Mouse (Mus musculus) cerebellum, postnatal 10 days (tissue): ENCODE measurements around the gene Etnk1.
A peak's percentile ranks its signal among the peaks of the same experiment; 100 is the strongest.
"Not testable (repeated sequence)": the region's sequence is repeated elsewhere in the genome, so short reads cannot be mapped to it uniquely, and the experiment has no call there.

Source experiments
- DNase-seq, 2 experiments: peaks; one replicate each; pipeline ENCODE4 v3.0.0; 2021; ENCODE audit warnings: mixed read lengths in 2 of 2

Gene Etnk1

DNA sequence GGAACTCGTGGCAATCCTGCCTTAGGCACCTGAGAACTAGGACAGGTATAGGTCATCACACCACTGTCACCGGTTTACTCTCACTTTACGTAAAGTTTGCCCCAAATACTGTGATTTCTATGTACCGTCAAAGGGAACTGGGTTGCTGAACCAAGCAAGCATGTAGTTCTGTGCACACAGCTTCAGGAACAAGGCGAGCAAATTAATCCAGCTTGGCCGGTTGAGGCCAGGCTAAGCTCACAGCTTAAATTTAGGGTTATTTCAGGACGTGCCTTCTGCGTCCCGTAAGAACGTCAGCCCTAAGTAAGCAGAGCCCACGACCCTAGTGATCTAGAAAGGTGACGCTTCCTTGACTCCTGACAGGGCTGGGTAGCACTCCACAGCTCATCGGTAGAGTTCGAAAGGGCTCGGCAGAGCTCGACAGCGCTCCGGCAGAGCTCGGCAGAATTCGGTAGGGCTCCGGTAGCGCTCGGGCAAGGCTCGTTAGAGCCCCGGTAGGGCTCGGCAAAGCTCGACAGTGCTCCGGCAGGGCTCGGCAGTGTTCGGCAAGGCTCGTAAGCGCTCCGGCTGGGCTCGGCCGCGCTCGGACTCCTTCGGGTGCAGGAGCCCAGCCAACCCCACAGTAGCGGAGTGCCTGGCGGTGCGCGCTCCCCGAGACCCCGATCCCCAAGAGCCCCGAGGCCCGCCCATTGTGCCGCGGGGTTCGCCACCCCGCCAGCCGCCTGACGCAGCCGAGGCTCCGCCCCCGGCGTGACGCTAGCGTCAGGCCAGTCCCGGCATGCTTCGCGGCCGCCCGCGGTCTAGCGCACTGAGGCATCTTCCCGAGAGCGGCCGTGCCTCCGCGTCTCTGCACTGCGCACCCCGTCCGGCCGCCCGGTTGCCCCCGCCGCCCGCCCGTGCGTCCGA is at the start of gene Etnk1:
Gene Etnk1, plus strand, starts transcription at position 770 of the 906 bp plus-strand sequence.
- DNase-seq = peak; percentile 97 to 98

DNA sequence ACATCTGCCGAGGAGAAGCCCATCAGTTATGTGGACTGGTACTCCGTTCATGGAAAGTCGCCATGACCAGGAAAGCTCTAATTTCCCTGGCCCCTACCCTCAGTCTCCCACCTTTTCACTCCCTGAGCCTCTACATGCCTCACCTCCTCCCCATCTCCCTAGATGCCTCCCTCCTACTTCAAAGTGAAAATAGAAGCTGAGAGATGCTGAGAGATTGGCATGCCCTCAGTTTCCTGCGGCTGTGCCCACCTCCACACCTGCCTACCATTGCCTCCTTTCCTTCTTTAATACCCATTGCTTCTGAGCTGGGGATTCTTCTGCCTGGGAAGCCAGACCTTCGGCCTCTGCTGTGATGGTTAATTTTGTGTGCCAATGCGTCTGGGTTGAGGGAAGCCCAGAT is 47.7 kb upstream of the Etnk1 start:
- no peak for DNase-seq

DNA sequence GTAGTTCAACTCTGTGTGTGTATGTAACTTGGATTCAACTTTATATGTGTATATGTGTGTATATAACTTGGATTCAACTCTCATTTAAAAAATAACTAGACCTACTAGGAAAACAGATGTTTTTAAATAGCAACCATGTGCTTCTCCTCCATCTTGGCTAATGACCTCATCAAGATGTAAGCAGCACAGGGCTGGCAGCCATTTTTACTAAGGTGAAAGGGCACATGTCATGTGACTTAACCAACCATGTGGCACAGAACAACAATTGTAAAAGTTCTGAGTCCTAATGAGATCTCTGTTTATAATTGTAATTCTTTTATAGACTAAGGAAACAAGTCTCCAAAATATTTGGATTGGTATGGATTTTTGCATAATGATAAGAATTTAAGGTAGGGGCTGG is 41.3 kb upstream of the Etnk1 start:
- DNase-seq = no peak

DNA sequence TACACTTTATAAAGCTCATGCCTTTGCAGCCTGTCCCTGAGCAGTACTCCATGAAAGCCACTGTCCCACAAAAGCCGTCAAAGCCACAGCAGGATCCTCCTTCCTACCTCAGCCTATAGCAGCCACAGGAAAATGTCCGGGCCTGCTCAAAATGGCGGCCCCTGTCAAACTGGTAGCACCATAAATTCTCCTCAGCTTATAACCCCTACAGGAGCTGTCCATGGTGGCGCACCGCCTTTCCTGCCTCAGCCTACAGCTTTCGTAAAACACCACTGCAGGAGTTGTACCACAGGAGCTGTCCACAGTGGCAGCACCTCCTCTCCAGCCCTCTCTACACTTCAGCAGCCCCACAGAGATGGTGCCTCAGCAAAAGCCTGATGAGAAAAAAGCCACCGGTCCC is 37.6 kb upstream of the Etnk1 start:
- DNase-seq = no peak

DNA sequence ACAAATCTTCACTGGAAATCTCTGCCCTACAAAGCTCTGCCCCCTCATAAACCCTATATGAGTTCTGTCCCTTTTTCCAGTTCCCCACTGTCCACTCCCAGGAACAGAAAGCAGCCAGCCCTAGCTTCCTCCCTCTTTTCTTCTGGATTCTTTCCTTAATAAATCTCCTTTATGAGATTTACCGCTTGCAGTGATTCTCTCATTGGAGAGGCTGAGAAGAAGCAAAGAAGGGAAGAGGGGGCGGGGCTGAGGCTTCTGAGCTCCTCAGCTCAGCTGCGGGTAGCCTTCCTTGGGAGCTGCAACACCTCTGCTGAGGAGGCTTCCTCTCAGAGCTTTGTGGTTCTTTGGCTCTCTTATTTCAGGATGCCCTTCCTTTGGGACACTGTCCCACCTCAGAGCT is 37.1 kb upstream of the Etnk1 start:
- DNase-seq = no peak

DNA sequence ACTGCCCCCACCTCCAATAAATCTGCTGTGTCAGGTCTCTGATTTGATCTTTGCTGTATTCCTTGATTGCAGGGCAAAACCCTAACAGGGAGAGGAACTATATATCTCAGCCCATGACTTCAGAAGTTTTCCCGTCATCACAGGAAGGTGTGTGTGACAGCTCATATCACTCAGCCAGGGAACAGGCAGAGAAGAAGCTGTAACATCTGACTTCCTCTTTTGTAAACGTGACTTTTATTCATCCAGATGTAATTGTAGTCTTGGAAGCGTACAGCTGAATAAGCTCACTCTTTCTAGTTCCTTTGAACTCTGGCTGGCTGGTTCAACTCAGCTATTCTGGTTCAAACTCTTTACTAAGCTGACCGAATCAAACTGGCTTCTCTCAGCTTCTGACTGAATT is 36.6 kb upstream of the Etnk1 start:
- DNase-seq = no peak

DNA sequence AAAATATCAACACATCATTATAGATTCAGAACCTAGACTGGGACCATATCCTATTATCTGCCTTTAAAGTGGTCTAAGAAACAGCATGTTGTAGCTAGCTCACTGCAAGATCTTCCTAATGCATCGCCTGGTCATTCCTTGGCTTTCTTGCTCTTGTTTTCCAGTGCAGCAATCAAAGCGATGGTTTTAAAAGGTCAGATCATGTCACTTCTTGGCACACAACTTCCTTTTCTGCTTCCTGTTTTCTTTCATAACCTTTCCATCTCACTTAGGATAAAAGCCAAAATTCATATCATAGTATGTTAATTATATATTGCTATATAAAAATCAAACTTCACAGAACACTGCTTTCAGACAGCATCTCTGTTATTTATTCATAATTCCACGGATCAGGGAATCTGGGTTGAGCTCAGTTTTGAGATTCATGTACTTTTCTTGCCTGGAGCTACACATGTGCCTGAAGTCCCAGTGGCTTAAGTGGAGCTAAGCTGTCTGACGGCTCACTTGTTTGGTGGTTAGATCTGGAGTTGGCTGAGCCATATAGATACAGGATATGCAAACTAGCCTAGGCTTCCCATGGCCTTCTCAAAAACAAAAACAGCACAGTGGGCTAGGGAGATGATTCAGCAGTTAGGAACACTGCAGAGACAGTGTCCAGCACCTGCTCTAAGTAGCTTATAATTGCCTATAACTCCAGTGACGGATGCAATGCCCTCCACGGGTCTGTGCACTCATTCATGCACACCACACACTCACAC is 34.9 kb upstream of the Etnk1 start:
- no peak for DNase-seq

DNA sequence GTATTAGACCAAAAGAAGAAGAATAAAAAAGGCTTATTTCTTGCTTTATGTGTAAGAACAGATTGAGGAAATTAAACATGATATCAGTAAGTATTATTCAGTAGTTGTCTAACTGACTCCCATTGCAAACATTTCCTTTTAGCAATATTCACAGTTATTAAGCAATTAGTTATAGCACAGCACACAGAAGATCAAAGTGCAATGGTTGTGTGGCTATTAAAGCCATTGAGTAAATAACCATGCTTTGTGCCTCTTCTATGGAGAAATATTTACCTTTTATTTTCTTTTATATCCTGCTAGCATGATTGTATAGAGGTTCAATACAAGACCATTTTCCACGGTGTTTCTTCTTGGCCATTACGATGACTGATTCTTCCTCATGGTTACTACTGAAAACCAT is 33.9 kb upstream of the Etnk1 start:
- no peak for DNase-seq

DNA sequence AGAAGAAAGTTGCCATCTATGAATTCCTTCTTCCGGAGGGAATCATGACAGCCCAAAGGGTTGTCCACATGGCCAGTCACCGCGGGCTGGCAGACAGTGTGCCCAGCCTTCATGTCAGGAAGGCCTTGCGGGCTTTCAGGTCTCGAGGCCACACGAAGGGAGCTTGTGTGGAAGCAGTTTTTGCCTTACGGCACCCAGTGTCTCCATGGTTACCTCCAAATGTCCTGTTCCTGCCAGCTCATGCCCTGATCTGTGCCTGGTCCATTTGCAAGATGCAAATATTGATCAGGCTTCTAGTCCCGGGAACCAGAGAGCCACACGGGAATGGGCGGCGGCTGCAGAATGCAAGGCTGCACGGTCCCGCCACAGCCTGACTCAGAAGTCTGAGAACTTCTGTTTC is 31.9 kb upstream of the Etnk1 start:
- no peak for DNase-seq

DNA sequence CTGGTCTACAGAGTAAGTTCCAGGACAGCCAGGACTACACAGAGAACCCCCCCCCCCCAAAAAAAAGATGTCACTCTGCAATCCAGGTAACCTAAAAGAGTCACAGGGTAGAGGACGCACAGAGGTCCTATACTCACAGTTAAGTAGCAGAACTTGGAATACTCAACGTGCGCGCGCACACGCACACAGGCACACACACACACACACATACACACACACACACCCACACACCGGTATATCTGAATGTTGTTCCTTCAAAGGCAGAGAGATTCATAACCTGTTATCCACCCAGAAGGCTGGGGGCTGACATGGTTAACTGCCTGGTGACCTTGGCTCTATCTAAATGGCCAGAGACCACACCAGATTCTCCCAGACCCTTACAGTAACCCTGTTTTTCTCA is 30.3 kb upstream of the Etnk1 start:
- DNase-seq = no peak

DNA sequence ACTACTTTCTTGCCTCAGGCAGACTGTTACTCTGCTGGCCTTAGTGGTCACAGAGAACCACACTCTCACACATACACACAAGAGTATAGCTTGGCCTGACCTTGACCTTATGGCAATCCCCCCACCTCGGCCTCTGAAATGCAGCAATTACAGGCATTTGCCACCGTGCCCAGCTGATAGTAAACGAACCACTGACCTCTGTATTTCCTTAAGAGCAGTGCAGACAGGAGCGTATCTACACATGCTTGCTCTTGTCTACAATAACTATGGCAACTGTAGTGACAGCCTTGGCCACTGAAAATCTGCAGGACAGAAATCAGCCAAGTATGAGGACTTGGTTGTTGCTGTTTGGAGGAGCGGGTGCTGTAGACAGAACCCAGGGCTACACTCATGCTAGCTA is 29.7 kb upstream of the Etnk1 start:
- DNase-seq = no peak

DNA sequence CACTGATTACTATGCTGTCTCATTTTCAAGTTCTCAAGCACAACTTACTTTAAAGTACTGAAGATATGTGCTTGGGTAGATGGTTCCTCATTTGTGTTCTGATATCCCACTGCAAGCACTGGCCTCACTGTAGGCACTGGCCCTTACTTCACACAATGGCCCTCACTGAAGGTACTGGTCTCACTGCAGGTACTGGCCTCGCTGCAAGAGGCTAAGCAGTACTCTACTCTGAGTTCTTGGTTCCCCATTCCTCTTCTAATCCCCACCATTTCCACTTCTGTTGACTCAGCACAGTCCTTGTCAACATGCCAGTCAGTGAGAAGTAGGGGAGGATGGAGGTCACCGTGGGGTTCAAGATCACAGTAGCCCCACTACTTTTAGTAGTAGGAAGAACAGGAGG is 27.6 kb upstream of the Etnk1 start:
- no peak for DNase-seq

DNA sequence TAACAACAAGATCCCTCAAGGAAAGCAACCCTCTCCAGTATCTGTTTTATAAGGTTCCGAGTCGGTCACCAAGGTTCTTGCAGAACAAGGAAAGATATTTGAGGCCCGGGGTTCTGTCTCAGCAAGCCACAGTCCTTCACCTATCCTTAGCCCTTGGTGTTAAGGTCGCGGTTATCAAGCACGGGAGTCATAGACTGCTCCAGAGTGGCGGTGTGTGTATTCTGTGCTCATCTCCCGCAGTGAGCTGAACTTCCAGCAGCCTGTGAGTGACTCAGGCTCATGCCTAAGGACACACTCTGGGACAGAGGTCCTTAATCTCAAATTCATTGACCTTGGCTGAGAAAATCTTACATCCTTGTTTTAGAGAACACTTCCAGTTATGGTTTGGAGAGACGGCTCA is 26.1 kb upstream of the Etnk1 start:
- no peak for DNase-seq

DNA sequence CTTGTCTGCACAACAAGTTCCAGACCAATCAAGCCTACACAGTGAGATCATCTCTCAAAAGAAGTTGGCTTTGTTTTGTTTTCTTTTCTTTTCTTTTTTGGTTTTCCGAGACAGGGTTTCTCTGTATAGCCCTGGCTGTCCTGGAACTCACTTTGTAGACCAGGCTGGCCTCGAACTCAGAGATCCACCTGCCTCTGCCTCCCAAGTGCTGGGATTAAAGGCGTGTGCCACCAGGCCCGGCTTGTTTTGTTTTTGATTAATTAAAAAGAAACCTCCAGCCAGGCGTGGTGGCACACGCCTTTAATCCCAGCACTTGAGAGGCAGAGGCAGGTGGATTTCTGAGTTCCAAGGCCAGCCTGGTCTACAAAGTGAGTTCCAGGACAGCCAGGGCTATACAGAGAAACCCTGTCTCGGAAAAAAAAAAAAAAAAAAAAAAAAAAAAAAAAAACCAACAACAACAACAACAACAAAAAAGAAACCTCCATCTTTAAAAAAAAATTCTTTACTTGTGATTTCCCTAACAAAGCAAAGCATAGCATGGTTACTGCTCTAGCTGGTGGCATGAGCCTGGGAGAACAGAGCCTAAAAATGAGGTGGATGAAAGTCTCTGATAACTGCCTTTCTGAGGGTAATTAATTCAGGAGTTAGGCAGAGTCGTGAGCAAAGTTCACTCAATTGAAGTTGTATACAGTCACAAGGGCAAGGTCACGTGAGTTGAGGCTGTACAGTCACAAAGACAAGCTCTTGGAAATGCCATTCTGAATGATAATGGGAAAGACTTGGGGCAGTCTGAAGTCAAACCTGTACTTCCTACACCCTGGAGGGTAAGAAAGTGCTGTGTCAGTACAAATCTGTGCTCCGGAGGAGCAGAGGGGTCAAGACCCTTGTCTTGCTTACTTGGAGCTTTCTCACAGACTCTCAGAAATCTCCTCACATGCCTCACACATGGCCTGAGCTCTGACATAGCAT is 25.1 kb upstream of the Etnk1 start:
- DNase-seq = not testable (repeated sequence)

DNA sequence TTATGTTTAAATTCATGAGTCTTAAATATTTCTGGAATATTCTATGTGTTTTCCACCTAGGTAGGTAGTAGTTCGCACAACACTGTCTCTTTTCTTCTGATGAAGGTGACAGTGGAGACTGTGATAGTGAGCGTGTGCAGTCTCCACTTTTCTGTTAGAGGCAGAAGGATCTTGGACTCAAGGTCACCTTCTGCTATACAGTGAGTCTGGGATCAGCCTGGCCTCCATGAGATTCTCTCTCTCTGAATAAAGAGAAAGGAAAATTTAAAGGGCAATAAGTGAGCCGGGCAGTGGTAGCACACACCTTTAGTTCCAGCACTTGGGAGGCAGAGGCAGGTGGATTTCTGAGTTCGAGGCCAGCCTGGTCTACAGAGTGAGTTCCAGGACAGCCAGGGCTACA is 24.2 kb upstream of the Etnk1 start:
- DNase-seq = no peak

DNA sequence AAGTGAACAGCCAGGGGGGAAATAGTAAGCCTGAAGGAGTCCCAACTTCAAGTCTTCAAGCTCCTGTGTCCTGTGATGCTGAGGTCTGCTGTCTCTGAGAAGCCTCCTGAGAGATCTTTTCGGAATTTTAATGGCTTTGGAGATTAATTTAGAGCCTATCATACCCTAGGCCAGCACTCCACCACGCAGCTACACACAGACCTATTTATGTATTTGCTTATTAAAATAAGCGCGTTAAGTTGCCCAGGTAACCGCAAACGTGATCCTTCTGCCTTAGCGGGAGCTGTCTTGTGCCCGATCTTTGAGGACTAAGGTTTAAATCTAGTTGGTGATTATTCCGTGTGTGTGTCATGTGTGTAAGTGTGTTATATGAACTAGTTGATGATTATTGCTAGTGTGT is 23.7 kb upstream of the Etnk1 start:
- DNase-seq = no peak

DNA sequence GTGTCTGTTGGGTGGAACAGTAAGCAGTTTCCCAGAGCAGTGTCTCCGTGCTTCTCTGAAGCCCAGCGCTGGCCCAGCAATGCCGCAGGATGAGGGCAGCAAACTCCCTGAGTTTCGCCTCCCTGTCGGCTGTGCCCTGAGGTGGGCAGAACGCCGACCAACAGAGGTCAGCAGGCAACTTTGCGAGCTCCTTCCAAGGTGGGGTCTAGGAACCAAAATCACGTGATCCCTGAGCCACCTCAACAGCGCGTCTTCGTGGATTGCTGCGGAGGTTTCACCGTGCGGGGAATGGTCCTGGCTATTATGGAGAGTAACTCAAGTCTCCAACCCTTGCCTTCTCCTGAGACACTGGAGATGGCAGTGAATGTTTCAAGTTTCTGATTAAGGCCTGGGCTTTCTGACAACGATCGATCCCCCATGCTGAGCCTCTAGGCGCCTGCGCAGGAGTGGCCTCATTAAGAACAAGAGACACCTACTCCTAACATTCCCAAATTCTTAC is 23.2 kb upstream of the Etnk1 start:
- DNase-seq = peak; percentile 54 to 65

DNA sequence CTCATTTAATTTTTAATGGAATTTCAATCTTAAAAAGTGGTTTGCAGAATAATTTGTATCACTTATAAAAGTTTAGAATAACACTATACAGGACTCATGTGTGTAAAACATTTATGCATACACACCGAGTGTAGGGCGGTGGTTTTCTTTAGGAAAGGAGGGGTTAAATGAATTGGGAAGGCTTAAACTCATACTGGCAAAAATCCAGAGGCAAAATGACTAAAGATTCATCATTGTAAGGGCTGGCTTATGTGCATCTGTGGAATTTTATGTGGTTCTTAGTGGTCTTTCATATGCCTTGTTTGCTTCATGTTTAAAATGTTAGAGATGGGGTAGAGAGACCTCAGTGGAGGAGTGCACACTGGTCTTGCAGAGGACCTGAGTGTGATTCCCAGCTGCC is 22.5 kb upstream of the Etnk1 start:
- no peak for DNase-seq

DNA sequence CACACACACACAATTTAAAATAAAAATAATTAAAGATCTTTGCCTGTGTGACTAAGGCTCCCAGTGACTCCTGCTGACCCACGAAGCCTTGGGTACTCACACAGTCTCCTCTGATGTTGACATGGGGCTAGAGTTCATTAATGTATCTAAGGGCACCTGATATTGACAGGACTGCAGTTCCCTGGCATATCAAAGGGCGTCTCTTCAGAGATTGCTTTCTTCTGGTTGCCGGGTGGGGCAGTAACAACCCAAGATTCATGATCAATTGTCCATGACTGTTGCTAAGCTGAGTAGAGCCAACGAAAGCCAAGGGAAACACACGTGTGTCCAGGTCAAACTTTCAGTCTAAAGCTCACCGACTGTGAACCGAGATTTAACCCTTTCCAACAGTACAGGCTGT is 22.0 kb upstream of the Etnk1 start:
- DNase-seq = no peak

DNA sequence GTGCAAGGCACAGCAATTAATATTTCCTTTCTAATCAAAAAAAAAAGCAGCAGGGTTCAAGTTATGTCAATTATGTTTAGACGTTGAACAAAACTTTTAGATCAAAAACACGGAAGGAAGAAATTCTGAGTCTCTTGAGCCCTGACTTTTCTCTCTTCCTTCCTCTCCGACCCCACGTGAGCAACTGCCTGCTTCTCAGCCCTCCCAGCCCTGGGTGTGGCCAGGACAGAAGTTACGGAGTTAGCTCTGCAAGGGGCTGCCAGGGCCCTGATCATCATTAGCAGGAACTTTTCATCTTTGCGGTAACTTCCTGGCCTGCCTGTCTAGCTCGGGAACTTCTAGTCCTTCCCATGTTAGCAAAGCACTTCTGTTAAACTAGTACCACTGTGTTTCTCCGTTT is 20.3 kb upstream of the Etnk1 start:
- no peak for DNase-seq

DNA sequence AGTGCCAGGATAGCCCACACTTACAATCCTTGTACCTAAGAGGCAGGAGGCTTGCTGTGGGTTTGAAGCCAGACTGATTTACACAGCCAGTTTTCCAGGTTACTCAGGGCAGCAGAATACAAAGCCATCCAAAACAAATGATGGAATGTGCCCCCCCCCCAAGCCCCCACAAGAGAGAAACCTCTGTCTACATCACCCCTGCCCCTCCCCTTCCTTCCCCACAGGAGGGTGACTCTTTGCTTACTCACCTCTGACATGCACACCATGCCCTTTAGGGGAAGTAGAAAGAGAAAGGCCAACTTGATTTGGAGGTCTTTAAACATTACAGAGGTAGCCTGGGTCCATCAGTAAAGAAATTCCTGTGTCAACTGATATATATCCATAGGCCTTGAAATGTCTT is 18.2 kb upstream of the Etnk1 start:
- DNase-seq = no peak

DNA sequence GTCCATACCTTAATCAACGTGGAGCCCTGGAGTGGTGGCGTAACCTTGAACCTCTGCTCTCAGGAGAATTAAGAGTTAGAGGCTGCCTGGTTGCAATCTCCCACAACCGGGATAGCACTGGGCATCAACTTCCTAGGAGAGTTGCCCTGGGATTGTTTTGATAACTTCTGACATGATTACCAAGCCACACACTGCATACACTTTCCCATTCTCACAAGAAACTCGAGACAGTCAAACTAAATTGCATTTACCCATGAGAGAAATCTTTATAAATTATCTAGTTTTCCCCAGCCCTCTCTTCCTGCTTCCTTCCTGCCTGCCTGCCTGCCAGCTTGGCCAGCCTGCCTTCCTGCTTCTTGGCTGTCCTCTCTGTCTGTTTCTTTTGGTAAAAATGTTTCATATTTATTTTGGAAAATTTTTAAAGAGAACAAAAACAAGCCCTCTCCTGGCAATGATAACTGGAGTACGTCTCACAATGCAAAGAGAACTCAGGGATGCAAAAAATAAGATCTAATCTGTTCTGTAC is 17.2 kb upstream of the Etnk1 start:
- DNase-seq = no peak
